22 mouse cellular contexts compared by ENCODE assay signal in genomic region chr3:123307446-123307845, GRCm38 (mm10).
"Had no signal": no experiment of that assay in that cellular context is flagged by ENCODE, and none has a peak within 500 bp of the region (broad histone marks: within the 10 kb centered on the region; RNA-seq: fewer than 3 reads in every experiment).

No protein-coding gene starts in this region.

- H3K4me2 ChIP-seq: lung, embryonic 15.5 days; midbrain, embryonic 12.5 days; neural tube, embryonic 13.5 days; stomach, embryonic 15.5 days had no signal

- H3K9ac ChIP-seq: liver, postnatal 0 days; lung, embryonic 15.5 days; midbrain, embryonic 12.5 days; neural tube, embryonic 13.5 days; neural tube, embryonic 15.5 days; stomach, embryonic 15.5 days had no signal

- H3K27me3 ChIP-seq: lung, embryonic 15.5 days; midbrain, embryonic 12.5 days; neural tube, embryonic 13.5 days; neural tube, embryonic 15.5 days; stomach, embryonic 15.5 days had no signal

- H3K9me3 ChIP-seq: lung, embryonic 15.5 days; midbrain, embryonic 10.5 days; midbrain, embryonic 12.5 days; neural tube, embryonic 15.5 days; stomach, embryonic 15.5 days had no signal

- DNase-seq: liver, postnatal 0 days; lung, adult 2 months; lung, postnatal 14 days; lung, postnatal 4 days; retina, postnatal 1 day; right cerebral cortex, adult 18-20 months; right cerebral cortex, postnatal 25 days; right cerebral cortex, postnatal 4 days; spleen, adult 18-20 months; thymus, adult 2 months; thymus, postnatal 25 days; thymus, postnatal 4 days had no signal

- H3K27ac ChIP-seq: lung, embryonic 15.5 days; midbrain, embryonic 10.5 days; midbrain, embryonic 12.5 days; neural tube, embryonic 13.5 days; stomach, embryonic 15.5 days; stomach, postnatal 0 days had no signal

- H3K4me1 ChIP-seq: lung, embryonic 15.5 days; midbrain, embryonic 10.5 days; midbrain, embryonic 12.5 days; neural tube, embryonic 13.5 days; neural tube, embryonic 15.5 days; stomach, embryonic 15.5 days had no signal

- ATAC-seq: liver, postnatal 0 days; lung, postnatal 0 days; midbrain, embryonic 16.5 days had no signal

- H3K4me3 ChIP-seq: lung, embryonic 15.5 days; midbrain, embryonic 10.5 days; midbrain, embryonic 12.5 days; myocyte; neural tube, embryonic 13.5 days; neural tube, embryonic 15.5 days; stomach, embryonic 15.5 days had no signal

- H3K36me3 ChIP-seq: midbrain, embryonic 10.5 days; midbrain, embryonic 12.5 days had no signal
